Comparison of ENCODE assay signal across 9 mouse cellular contexts in the genomic region with DNA sequence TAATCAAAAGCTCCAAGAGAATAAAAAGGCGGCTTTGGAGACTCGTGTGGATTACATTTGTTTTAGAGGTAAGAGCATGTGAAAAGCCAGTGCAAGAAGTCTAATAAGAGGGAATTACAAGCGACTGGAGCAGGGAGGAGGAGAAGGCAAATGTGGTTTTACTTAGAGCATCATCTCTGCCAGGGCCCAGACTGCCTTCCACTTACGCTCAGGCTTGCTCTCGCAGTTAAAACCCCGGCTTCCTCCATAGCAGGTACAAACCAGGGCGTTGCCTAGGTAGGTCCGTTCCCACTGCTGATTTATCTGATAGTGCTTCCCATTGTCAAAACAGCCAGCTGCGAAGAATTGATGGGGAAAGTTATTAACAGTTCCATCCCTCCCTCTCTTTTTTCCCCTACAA. TPM values are rescaled to one million over a fixed set of nuclear protein-coding genes. Genes with fewer than 3 reads are reported as not detected.
DNase-seq lines count a peak whose midpoint lies in the region; ATAC-seq and TF ChIP-seq lines count a peak whose summit lies in the region.
"Had no signal": no experiment of that assay in that cellular context is flagged by ENCODE, and none has a peak within 500 bp of the region (broad histone marks: within the 10 kb centered on the region; RNA-seq: fewer than 3 reads in every experiment).

No protein-coding gene starts in this region.

- peaks cover 47% of the 10 kb centered on the region for H3K36me3 ChIP-seq in heart, embryonic 13.5 days
- H3K36me3 ChIP-seq in heart, adult 2 months (ENCODE audit: control insufficient read depth, insufficient read depth, low read length) = no peaks in the 10 kb centered on the region
- H3K36me3 ChIP-seq in ES-Bruce4 (ENCODE audit: control insufficient read depth, insufficient read depth, low read length, poor library complexity, severe bottlenecking) = peaks cover 41% of the 10 kb centered on the region
- H3K36me3 ChIP-seq in forebrain, embryonic 14.5 days (ENCODE audit: control insufficient read depth, insufficient read depth, low read length) = peaks cover 5% of the 10 kb centered on the region; the same call in 1 of the 2 replicates
- H3K36me3 ChIP-seq in liver, embryonic 13.5 days = no peaks in the 10 kb centered on the region

- no peak for ATAC-seq in heart, embryonic 13.5 days (ENCODE audit: extremely low read depth, insufficient number of reproducible peaks, low FRiP score, low TSS enrichment)
- ATAC-seq in forebrain, embryonic 14.5 days = no peak
- no peak for ATAC-seq in liver, embryonic 13.5 days (ENCODE audit: low read depth)

- TF ChIP-seq EP300 in heart, adult 2 months (IDR thresholded peaks at IDR 0.05; ENCODE audit: insufficient read depth, low read depth, low read length) = no peak
- TF ChIP-seq EP300 in ES-Bruce4 (IDR thresholded peaks at IDR 0.05; ENCODE audit: insufficient read depth, low read depth, low read length) = no peak

- DNase-seq in heart, adult 2 months = no peak
- DNase-seq in forebrain, embryonic 14.5 days (ENCODE audit: low spot score) = no peak
- no peak for DNase-seq in liver, embryonic 13.5 days
- no peak for DNase-seq in cerebellum, adult 9-10 months
- DNase-seq in urinary bladder, postnatal 14 days (ENCODE audit: low spot score) = no peak
- no peak for DNase-seq in adrenal gland, adult 8-10 months
- DNase-seq: thymus, postnatal 4 days had no signal

- H3K79me2 ChIP-seq in heart, adult 2 months (replicated peaks; ENCODE audit: control insufficient read depth, insufficient read depth, low read length) = no peaks in the 10 kb centered on the region

- TF ChIP-seq POLR2A in heart, adult 2 months (IDR thresholded peaks at IDR 0.05; ENCODE audit: insufficient read depth, low read depth, low read length) = no peak
- no peak for TF ChIP-seq POLR2A in ES-Bruce4 (IDR thresholded peaks at IDR 0.05; ENCODE audit: insufficient read depth, low read length)

- no peaks in the 10 kb centered on the region for H3K27me3 ChIP-seq in heart, embryonic 13.5 days (replicated peaks)
- no peaks in the 10 kb centered on the region for H3K27me3 ChIP-seq in heart, adult 2 months (ENCODE audit: control insufficient read depth, insufficient read depth, low read length)
- H3K27me3 ChIP-seq in ES-Bruce4 (ENCODE audit: control insufficient read depth, insufficient read depth, low read length, poor library complexity, severe bottlenecking) = no peaks in the 10 kb centered on the region
- no peaks in the 10 kb centered on the region for H3K27me3 ChIP-seq in forebrain, embryonic 14.5 days (replicated peaks; ENCODE audit: control insufficient read depth, insufficient read depth, low read length)
- H3K27me3 ChIP-seq in liver, embryonic 13.5 days = peaks cover 40% of the 10 kb centered on the region

- peak overlapping the region; percentile 93 for H3K4me2 ChIP-seq in heart, embryonic 13.5 days
- peak overlapping the region; percentile 35; the same call in 1 of the 2 replicates for H3K4me2 ChIP-seq in forebrain, embryonic 14.5 days (ENCODE audit: low read length)
- H3K4me2 ChIP-seq in liver, embryonic 13.5 days = peak overlapping the region; percentile 71

- peaks cover 52% of the 10 kb centered on the region for H3K4me1 ChIP-seq in heart, embryonic 13.5 days
- H3K4me1 ChIP-seq in heart, adult 2 months (ENCODE audit: control insufficient read depth, insufficient read depth, low read length) = peaks cover 2% of the 10 kb centered on the region
- peaks cover 7% of the 10 kb centered on the region for H3K4me1 ChIP-seq in ES-Bruce4 (ENCODE audit: control insufficient read depth, insufficient read depth, low read length)
- H3K4me1 ChIP-seq in forebrain, embryonic 14.5 days (ENCODE audit: control insufficient read depth, insufficient read depth, low read length) = no peaks in the 10 kb centered on the region; the same call in 1 of the 2 replicates
- peaks cover 17% of the 10 kb centered on the region; the same call in 1 of the 2 replicates for H3K4me1 ChIP-seq in liver, embryonic 13.5 days (replicated peaks)

- TF ChIP-seq CTCF in heart, adult 2 months (IDR thresholded peaks at IDR 0.05) = no peak
- TF ChIP-seq CTCF in ES-Bruce4 (IDR thresholded peaks at IDR 0.05; ENCODE audit: low read depth, low read length) = no peak

- WGBS in heart, embryonic 13.5 days = 36% methylated on average over 9 of the region's 9 CpGs
- WGBS in heart, adult 2 months = 50% methylated on average over 9 of the region's 9 CpGs
- 50% methylated on average over 9 of the region's 9 CpGs for WGBS in forebrain, embryonic 14.5 days
- WGBS in liver, embryonic 13.5 days (ENCODE audit: insufficient replicate concordance) = 33% methylated on average over 9 of the region's 9 CpGs

- peak overlapping the region; percentile 94 for H3K4me3 ChIP-seq in heart, embryonic 13.5 days
- no peak overlapping the region for H3K4me3 ChIP-seq in heart, adult 2 months
- peak overlapping the region; percentile 84 for H3K4me3 ChIP-seq in ES-Bruce4 (ENCODE audit: low read depth, low read length)
- H3K4me3 ChIP-seq in forebrain, embryonic 14.5 days (ENCODE audit: low read depth, low read length) = 0 out of 2 replicates have a peak overlapping the region, but pooled peaks have one; percentile 66
- peak overlapping the region; percentile 62 for H3K4me3 ChIP-seq in liver, embryonic 13.5 days (replicated peaks)

- H3K9ac ChIP-seq in heart, embryonic 13.5 days = peak overlapping the region; percentile 93
- no peak overlapping the region for H3K9ac ChIP-seq in heart, adult 2 months (ENCODE audit: low read depth, low read length)
- H3K9ac ChIP-seq in ES-Bruce4 (ENCODE audit: low read depth, poor library complexity, severe bottlenecking) = peak overlapping the region; percentile 67
- H3K9ac ChIP-seq in forebrain, embryonic 14.5 days (ENCODE audit: low read length) = peak overlapping the region; percentile 40; the same call in 1 of the 2 replicates
- H3K9ac ChIP-seq in liver, embryonic 13.5 days = no peak overlapping the region

- no peaks in the 10 kb centered on the region for H3K9me3 ChIP-seq in heart, embryonic 13.5 days
- no peaks in the 10 kb centered on the region for H3K9me3 ChIP-seq in ES-Bruce4 (replicated peaks; ENCODE audit: control insufficient read depth, insufficient read depth, low read length, poor library complexity, severe bottlenecking)
- H3K9me3 ChIP-seq in forebrain, embryonic 14.5 days (replicated peaks; ENCODE audit: control insufficient read depth, low read length) = no peaks in the 10 kb centered on the region
- no peaks in the 10 kb centered on the region for H3K9me3 ChIP-seq in liver, embryonic 13.5 days (replicated peaks)

- peak overlapping the region; percentile 96 for H3K27ac ChIP-seq in heart, embryonic 13.5 days (replicated peaks)
- no peak overlapping the region for H3K27ac ChIP-seq in heart, adult 2 months
- H3K27ac ChIP-seq in ES-Bruce4 (ENCODE audit: insufficient read depth, low read length) = peak overlapping the region; percentile 83
- H3K27ac ChIP-seq in forebrain, embryonic 14.5 days (ENCODE audit: low read depth, low read length) = no peak overlapping the region
- H3K27ac ChIP-seq in liver, embryonic 13.5 days = no peak overlapping the region

- intact Hi-C loops in heart, adult 2 months (cut with DNase I) = no loop called here

RNA-seq across cellular contexts. Expression of a gene that starts 1.7 kb away (rescaled TPM):
- polyA plus RNA-seq in heart, embryonic 13.5 days (2015; fragmentation: Nextera tagmentation; extraction: Ambion mirVana) = 200 and 248 TPM in 2 replicates
- 10 to 100 TPM; 58.2 to 95.9 TPM for total RNA-seq in heart, adult 2 months (2021)
- polyA plus RNA-seq in heart, adult 2 months (2012; rRNA removed) = 40.5 and 50.6 TPM in 2 replicates
- polyA plus RNA-seq in ES-Bruce4 (2011; ENCODE audit: insufficient read depth, insufficient read length, low read depth, missing spikeins) = 478 and 518 TPM in 2 replicates
- polyA plus RNA-seq in forebrain, embryonic 14.5 days (2014; fragmentation: Nextera tagmentation; extraction: Ambion mirVana) = 22.5 and 34.9 TPM in 2 replicates
- 53.0 and 58.5 TPM in 2 replicates for polyA plus RNA-seq in liver, embryonic 13.5 days (2015; fragmentation: Nextera tagmentation; extraction: Ambion mirVana)
- 10 to 100 TPM; 21.4 to 50.9 (median 36.7) TPM for total RNA-seq in adrenal gland, adult 8-10 months (2022)

Comparison
In these comparisons a context has a peak if more than half of its experiments do, and no peak if none do; other contexts are left out.
1. H3K27ac ChIP-seq: peak in heart, embryonic 13.5 days (single experiment) and ES-Bruce4 (single experiment); none in heart, adult 2 months (single experiment), forebrain, embryonic 14.5 days (single experiment) and liver, embryonic 13.5 days (single experiment).
2. H3K9ac ChIP-seq: peak in heart, embryonic 13.5 days (single experiment), ES-Bruce4 (single experiment) and forebrain, embryonic 14.5 days (single experiment); none in heart, adult 2 months (single experiment) and liver, embryonic 13.5 days (single experiment).
3. H3K4me2 ChIP-seq: peak in every context shown above with its lines; median percentile 93 in heart, embryonic 13.5 days; 71 in liver, embryonic 13.5 days; 35 in forebrain, embryonic 14.5 days.